ENCODE assay signal across 17 mouse cellular contexts in genomic region chr15:90309664-90310063, GRCm38 (mm10).
"Had no signal": no experiment of that assay in that cellular context is flagged by ENCODE, and none has a peak within 500 bp of the region (broad histone marks: within the 10 kb centered on the region; RNA-seq: fewer than 3 reads in every experiment).

No protein-coding gene starts in this region.

- DNase-seq: kidney, adult 2 months; kidney, postnatal 36 days; left cerebral cortex, postnatal 4 days; liver, postnatal 0 days; lung, embryonic 14.5 days; midbrain, embryonic 14.5 days; thymus, adult 18-20 months; thymus, postnatal 36 days had no signal

- H3K9me3 ChIP-seq: limb, embryonic 12.5 days; limb, embryonic 15.5 days; neural tube, embryonic 13.5 days had no signal

- H3K4me2 ChIP-seq: limb, embryonic 12.5 days; limb, embryonic 15.5 days; liver, embryonic 11.5 days; lung, embryonic 14.5 days; neural tube, embryonic 13.5 days had no signal

- H3K9ac ChIP-seq: limb, embryonic 12.5 days; limb, embryonic 15.5 days; liver, embryonic 14.5 days; liver, postnatal 0 days; lung, embryonic 14.5 days; neural tube, embryonic 13.5 days had no signal

- ATAC-seq: liver, postnatal 0 days; lung, postnatal 0 days had no signal

- H3K27ac ChIP-seq: kidney, postnatal 0 days; limb, embryonic 12.5 days; limb, embryonic 15.5 days; liver, embryonic 14.5 days; macrophage; neural tube, embryonic 13.5 days had no signal

- H3K4me3 ChIP-seq: limb, embryonic 12.5 days; limb, embryonic 15.5 days; myocyte; neural tube, embryonic 13.5 days had no signal

- H3K27me3 ChIP-seq: limb, embryonic 12.5 days; limb, embryonic 15.5 days; neural tube, embryonic 13.5 days had no signal

- H3K36me3 ChIP-seq: limb, embryonic 12.5 days; limb, embryonic 15.5 days; neural tube, embryonic 13.5 days had no signal

- H3K4me1 ChIP-seq: limb, embryonic 12.5 days; limb, embryonic 15.5 days; neural tube, embryonic 13.5 days had no signal
